Mouse (Mus musculus) left cerebral cortex, postnatal 14 days (tissue): ENCODE data around the gene C1qc. TPM values are rescaled to one million over a fixed set of nuclear protein-coding genes. Genes with fewer than 3 reads are reported as not detected.

Source experiments
- DNase-seq, 2 experiments: peaks; one replicate each; pipeline ENCODE4 v3.0.0; 2021 to 2022; ENCODE audit warnings: low spot score in 2 of 2, mixed read lengths in 1 of 2
- intact Hi-C: fragments of 180-260 bp; cut with DNase I; formaldehyde crosslinking; loops from one replicate; pipeline ENCODE4 v1.15.1; 2025
- long read RNA-seq, 2 experiments: library from polyadenylated mRNA; stranded (forward); transcript quantifications; one replicate each; pipeline ENCODE4 v2.0.0; 2021
- total RNA-seq, 2 experiments: library from RNA; stranded (reverse); gene quantifications; 2 replicates each; pipeline ENCODE4 v1.2.3; 2021

Gene C1qc
- 10 to 100 TPM; 39.4 to 40.1 TPM for total RNA-seq
- long read RNA-seq, experiment 1, transcript C1qc-201 (3 exons, 1,203 nt): major isoform, 57 of 66 reads
- long read RNA-seq, experiment 1, partial matches to known transcripts: 1 of 66 reads
- long read RNA-seq, experiment 1, other reads (novel, unspliced or antisense): 8 of 66 reads
- long read RNA-seq, experiment 2, transcript C1qc-201 (3 exons, 1,203 nt): major isoform, 40 of 48 reads
- long read RNA-seq, experiment 2, partial matches to known transcripts: 3 of 48 reads
- long read RNA-seq, experiment 2, other reads (novel, unspliced or antisense): 4 of 48 reads

- peak; percentile 40 to 63 for DNase-seq
- intact Hi-C loops: loop anchor here (5.0 to 10.0 kb wide), 2 partner anchors 89 to 412 kb away; no protein-coding TSS in a partner anchor
Measured at GRCm38 (mm10) chr4:136892811-136893210, at the start of gene C1qc. TSS of gene C1qc (minus strand) at chr4:136893065.

GRCm38 (mm10) chr4:136937935-136938334, 45.1 kb upstream of the C1qc start:
- intact Hi-C loops: no loop called here
- DNase-seq: no peak

DNA sequence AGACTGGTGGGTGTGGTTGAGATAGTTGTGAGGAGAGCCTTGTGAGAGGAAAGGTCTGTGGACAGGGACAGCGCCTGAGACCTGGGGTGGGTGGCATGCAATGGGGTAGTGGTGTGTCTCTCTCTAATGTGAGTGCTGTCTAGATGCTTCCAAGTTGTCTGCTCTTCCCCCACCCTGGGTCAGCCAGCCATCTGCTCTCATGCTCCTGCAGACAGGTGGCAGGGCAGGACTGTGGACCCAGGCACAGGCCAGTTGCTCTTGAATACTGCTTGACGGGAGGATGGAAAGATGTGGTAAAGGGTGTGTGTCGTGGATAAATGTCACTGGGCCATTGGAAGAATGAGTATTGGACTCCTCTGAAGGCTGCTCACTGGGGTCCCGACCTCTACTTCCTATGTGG, 44.5 kb upstream of the C1qc start:
- no peak for DNase-seq
- intact Hi-C loops: no loop called here

- intact Hi-C loops: no loop called here
- no peak for DNase-seq
Measured at GRCm38 (mm10) chr4:136934746-136935613, 42.1 kb upstream of the C1qc start.

GRCm38 (mm10) chr4:136930474-136930873, 37.6 kb upstream of the C1qc start:
- DNase-seq: no peak
- intact Hi-C loops: no loop called here

DNA sequence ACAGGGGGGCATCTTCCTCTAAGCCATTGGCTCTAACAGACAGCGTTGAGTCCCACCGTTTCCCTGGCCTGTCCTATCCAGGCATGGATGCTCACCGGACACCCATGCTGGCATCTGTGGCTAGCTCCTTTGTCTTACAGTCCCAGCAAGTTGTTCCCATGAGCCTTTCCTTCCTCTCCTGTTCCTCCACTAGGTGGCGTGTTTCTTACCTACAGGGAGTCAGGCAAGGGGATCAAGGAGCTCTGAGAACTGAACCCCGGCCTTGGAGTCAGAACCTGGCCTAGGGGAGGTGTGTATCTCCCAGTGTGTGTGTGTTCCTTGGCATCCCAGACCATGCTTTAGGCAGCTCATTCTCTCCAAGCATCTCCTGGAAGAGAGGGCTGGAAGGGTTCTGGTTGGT, 36.1 kb upstream of the C1qc start:
- intact Hi-C loops: loop anchor here (5.0 kb wide), 1 partner anchor 53 kb away; no protein-coding TSS in a partner anchor
- peak; percentile 52 to 60 for DNase-seq

GRCm38 (mm10) chr4:136925804-136926203, 32.9 kb upstream of the C1qc start:
- intact Hi-C loops: loop anchor here (5.0 kb wide), 1 partner anchor 56 kb away; no protein-coding TSS in a partner anchor
- DNase-seq: peak in 1 of 2 experiments; percentile 30

DNA sequence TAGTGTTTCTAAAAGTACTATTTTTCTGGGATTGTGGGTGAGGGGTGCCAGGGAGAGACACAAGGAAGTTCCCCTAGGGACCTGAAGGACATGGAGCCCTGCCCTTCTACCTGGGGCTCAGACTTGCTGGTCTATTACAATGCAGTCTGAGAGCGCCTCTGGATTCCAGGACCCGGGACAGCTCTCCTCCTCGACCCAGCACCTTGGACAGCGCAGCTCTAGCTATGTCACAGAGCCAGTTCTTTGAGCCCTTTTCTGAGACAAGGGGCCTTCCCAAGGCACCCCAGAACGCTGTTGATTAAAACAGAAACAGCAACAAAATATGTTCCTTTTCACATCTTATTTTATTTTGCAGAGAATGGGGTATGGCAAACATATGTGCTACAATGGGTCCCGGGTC, 31.7 kb upstream of the C1qc start:
- peak in 1 of 2 experiments; percentile 33 for DNase-seq
- intact Hi-C loops: no loop called here

GRCm38 (mm10) chr4:136919526-136919925, 26.7 kb upstream of the C1qc start:
- DNase-seq: peak in 1 of 2 experiments; percentile 28
- intact Hi-C loops: no loop called here

DNA sequence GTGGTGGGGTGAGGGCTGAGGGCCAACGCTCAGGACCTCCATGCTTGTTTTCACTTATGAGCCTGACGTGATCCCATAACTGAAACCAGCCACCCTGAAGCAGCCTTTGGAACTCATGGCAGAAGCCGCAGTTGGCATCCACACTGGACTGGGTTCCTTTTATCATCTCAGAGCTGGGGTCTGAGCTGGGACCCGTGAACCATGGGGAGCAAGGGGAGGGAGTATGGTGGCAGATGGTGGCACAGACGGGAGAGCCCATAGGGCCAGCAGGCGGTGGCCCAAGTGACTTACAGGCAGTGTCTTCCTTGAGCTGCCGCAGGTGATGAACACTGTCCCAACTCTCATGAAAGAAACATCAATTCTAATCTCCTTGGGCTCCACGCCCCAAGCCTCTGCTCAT, 26.0 kb upstream of the C1qc start:
- intact Hi-C loops: no loop called here
- no peak for DNase-seq

- DNase-seq: no peak
- intact Hi-C loops: no loop called here
Measured at GRCm38 (mm10) chr4:136917165-136917524, 24.3 kb upstream of the C1qc start.

DNA sequence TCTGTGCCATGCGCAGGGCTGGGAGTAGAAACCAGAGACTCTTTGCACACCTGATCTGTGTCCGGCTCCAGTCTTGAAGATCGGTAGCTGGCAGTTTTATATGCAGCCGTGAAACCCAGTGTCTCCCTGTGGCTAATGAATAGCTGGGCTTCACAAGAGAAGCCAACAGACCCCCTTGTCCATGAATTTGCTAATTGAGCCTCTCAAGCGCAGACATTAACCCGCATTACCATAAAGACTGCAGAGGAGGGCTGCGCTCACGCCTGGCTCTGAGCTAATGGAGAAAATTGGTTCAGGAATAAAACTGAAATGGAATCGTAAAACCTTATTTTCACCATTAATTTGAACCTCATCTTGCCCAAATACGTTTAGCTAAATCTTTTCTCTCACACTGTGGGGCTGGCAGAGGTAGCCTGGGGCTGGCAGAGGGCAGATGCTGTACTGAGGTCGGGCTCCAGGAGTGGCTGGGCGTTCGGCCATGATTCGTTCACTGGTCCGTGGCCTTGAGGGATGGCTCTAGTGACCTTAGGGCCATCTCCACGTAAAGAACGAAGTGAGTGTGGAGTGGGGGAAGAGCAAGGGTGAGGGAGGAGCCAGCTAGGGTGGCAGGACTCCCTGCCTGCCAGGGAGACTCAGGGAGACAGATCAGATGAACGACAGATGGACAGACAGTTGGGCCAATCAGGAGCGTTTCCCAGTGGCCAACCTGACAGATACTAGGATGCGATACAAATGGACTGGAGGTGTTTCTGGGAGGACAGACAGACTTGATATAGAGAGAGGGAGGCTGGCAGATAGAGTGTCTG, 23.7 kb upstream of the C1qc start:
- intact Hi-C loops: no loop called here
- DNase-seq: no peak

DNA sequence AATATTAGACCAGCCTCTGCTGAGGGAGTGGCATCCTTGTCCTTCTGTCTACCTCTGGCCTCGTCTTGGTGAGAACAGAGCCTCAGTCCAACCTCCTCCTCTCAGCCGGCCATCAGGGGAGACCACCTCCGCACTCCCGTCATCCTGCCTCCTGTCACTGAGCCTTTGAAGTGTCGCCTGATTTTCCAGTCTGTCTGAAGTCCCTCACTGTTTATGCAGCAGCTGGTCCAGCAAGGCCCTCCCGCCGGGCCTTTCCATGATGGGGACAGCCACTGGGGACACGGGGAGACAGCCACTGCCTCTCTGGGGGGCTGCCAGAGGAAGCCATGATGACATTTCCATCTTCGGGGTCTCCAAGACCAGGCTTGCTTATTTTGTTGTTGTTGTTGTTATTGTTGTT, 20.0 kb upstream of the C1qc start:
- DNase-seq: no peak
- intact Hi-C loops: no loop called here

DNA sequence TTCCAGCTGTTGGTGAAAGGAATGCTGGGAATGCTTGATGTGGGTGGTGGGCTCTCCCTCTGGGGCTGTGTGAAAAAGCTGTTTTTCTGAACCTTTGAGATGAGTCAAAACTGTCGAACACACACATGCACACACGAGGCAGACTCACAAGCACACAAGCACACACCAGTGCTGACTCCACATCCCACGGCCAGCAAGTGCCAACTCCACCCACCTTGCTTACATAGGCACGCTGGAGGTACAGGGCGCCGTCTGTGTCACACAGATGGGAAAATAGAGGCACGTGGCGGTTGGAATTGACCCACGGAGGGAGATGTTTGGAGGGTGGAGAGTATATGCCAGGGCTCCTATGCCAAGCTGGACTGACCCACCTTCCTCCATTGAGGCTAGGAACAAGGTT, 18.9 kb upstream of the C1qc start:
- intact Hi-C loops: no loop called here
- peak in 1 of 2 experiments; percentile 30 for DNase-seq

- DNase-seq: no peak
Measured at GRCm38 (mm10) chr4:136911211-136911646, 18.4 kb upstream of the C1qc start.

GRCm38 (mm10) chr4:136907809-136908208, 14.9 kb upstream of the C1qc start:
- no peak for DNase-seq
- intact Hi-C loops: loop anchor here (5.0 kb wide), 1 partner anchor 74 kb away; no protein-coding TSS in a partner anchor

More at GRCm38 (mm10) chr4:136911211-136911646, 18.4 kb upstream of the C1qc start:
- intact Hi-C loops: no loop called here

- DNase-seq: no peak
- intact Hi-C loops: loop anchor here (5.0 kb wide), 1 partner anchor 75 kb away; no protein-coding TSS in a partner anchor
Measured at GRCm38 (mm10) chr4:136907033-136907432, 14.2 kb upstream of the C1qc start.

GRCm38 (mm10) chr4:136904767-136905539, 12.1 kb upstream of the C1qc start:
- intact Hi-C loops: loop anchor here (5.0 kb wide), 1 partner anchor 77 kb away; no protein-coding TSS in a partner anchor

GRCm38 (mm10) chr4:136899154-136899553, 6.3 kb upstream of the C1qc start:
- DNase-seq: no peak
- intact Hi-C loops: loop anchor here (10.0 kb wide), 1 partner anchor 406 kb away; no protein-coding TSS in a partner anchor

More at GRCm38 (mm10) chr4:136904767-136905539, 12.1 kb upstream of the C1qc start:
- no peak for DNase-seq
